Comparison of ENCODE assay signal across 9 mouse cellular contexts in genomic region chr17:46736160-46736559, GRCm38 (mm10). TPM values are rescaled to one million over a fixed set of nuclear protein-coding genes. Genes with fewer than 3 reads are reported as not detected.
DNase-seq lines count a peak whose midpoint lies in the region; ATAC-seq and TF ChIP-seq lines count a peak whose summit lies in the region.
"Had no signal": no experiment of that assay in that cellular context is flagged by ENCODE, and none has a peak within 500 bp of the region (broad histone marks: within the 10 kb centered on the region; RNA-seq: fewer than 3 reads in every experiment).

No protein-coding gene starts in this region.

- H3K27me3 ChIP-seq in kidney, adult 2 months (replicated peaks; ENCODE audit: control insufficient read depth, insufficient read depth, low read length) = no peaks in the 10 kb centered on the region
- H3K27me3 ChIP-seq in Patski = no peaks in the 10 kb centered on the region
- H3K27me3 ChIP-seq: heart, embryonic 13.5 days had no signal

- no peak for ATAC-seq in Patski

- TF ChIP-seq CTCF in kidney, adult 2 months (conservative IDR thresholded peaks at IDR 0.05; ENCODE audit: insufficient read depth, insufficient read length, low read depth, low read length) = peak; percentile 67
- TF ChIP-seq CTCF in Patski (IDR thresholded peaks at IDR 0.05) = peak; percentile 71

- WGBS in kidney, adult 2 months = 63% methylated on average over 10 of the region's 10 CpGs

- no peaks in the 10 kb centered on the region for H3K36me3 ChIP-seq in kidney, adult 2 months (ENCODE audit: control insufficient read depth, insufficient read depth, low read length)

- CTCF ChIA-PET in Patski (lab: Charles Lee) = interaction anchor here (0.8 kb wide), 1 partner anchor 38 kb away, joined by 4 read pairs; no protein-coding TSS in a partner anchor

- no peak overlapping the region for H3K27ac ChIP-seq in kidney, adult 2 months (ENCODE audit: insufficient read depth, low read depth, low read length)
- H3K27ac ChIP-seq: heart, embryonic 13.5 days had no signal

- H3K4me1 ChIP-seq in kidney, adult 2 months (ENCODE audit: control insufficient read depth, insufficient read depth, low read length) = no peaks in the 10 kb centered on the region
- H3K4me1 ChIP-seq: heart, embryonic 13.5 days had no signal

- POLR2A ChIA-PET in Patski (lab: Charles Lee) = interaction anchor here (1.4 kb wide), 1 partner anchor 38 kb away, joined by 3 read pairs; no protein-coding TSS in a partner anchor

- in situ Hi-C loops in Patski (cut with MboI; ENCODE audit: low pct_unique_long_range_greater_than_20kb) = no loop called here

- peak; percentile 20 for DNase-seq in kidney, adult 2 months
- no peak for DNase-seq in kidney, adult 11 months
- peak; percentile 27 to 38 for DNase-seq in CD8-positive naive resting alpha-beta T cell, adult 2 months (ENCODE audit: low read depth in 2 of 2, low spot score in 2 of 2)
- DNase-seq in Patski (ENCODE audit: low read depth, low spot score) = no peak
- peak; percentile 65 for DNase-seq in liver
- peak; percentile 30 for DNase-seq in retina, postnatal 1 day
- no peak for DNase-seq in cerebellum, adult 9-11 months

- no peak for TF ChIP-seq POLR2A in kidney, adult 2 months (IDR thresholded peaks at IDR 0.05; ENCODE audit: low read depth, low read length)

- H3K4me3 ChIP-seq in kidney, adult 2 months (ENCODE audit: insufficient read depth, low read depth, low read length) = no peak overlapping the region
- H3K4me3 ChIP-seq: heart, embryonic 13.5 days; myocyte had no signal

RNA-seq across cellular contexts. Expression of gene Gnmt, which starts 7.2 kb away (rescaled TPM):
- polyA plus RNA-seq in kidney, adult 2 months (2012; rRNA removed) = 54.3 and 59.7 TPM in 2 replicates
- 0.21 TPM for polyA plus RNA-seq in Patski (2021)

RNA-seq across cellular contexts. Expression of gene Cnpy3, which starts 15.9 kb away (rescaled TPM):
- polyA plus RNA-seq in kidney, adult 2 months (2012; rRNA removed) = 48.3 and 51.4 TPM in 2 replicates
- 110 TPM for polyA plus RNA-seq in Patski (2021)

RNA-seq across cellular contexts. Expression of gene Pex6, which starts 24.9 kb away (rescaled TPM):
- polyA plus RNA-seq in kidney, adult 2 months (2012; rRNA removed) = 68.2 and 84.1 TPM in 2 replicates
- 39.9 TPM for polyA plus RNA-seq in Patski (2021)

RNA-seq across cellular contexts. Expression of gene Ptcra, which starts 27.4 kb away (rescaled TPM):
- 0.06 TPM in 1 of 2 replicates, not detected in the other for polyA plus RNA-seq in kidney, adult 2 months (2012; rRNA removed)
- 0.12 TPM for polyA plus RNA-seq in Patski (2021)

RNA-seq across cellular contexts. Expression of gene Ppp2r5d, which starts 31.2 kb away (rescaled TPM):
- 37.2 and 38.9 TPM in 2 replicates for polyA plus RNA-seq in kidney, adult 2 months (2012; rRNA removed)
- polyA plus RNA-seq in Patski (2021) = 87.8 TPM

Comparison
In these comparisons a context has a peak if more than half of its experiments do, and no peak if none do; other contexts are left out.
1. DNase-seq: peak in kidney, adult 2 months (single experiment), CD8-positive naive resting alpha-beta T cell, adult 2 months (2 of 2), liver (single experiment) and retina, postnatal 1 day (single experiment); none in kidney, adult 11 months (single experiment), Patski (single experiment) and cerebellum, adult 9-11 months (single experiment).
2. RNA of gene Gnmt, which starts 7.2 kb away (polyA plus RNA-seq): 54.3 to 59.7 TPM in kidney, adult 2 months; 0.21 TPM in Patski (single experiment); every median in the first group is over 10 times any median in the second.